Mouse (Mus musculus) CH12.LX (cell line): Measurements from ENCODE around the gene Slc22a7.

Experiments used
- CHD1 ChIP-seq: IDR thresholded peaks from 2 replicates; pipeline ENCODE4 v1.6.1; 2012; ENCODE audit warnings: low read depth, low read length, improper control_type of control experiment, inconsistent platforms
- CTCF ChIP-seq, 2 experiments: IDR thresholded peaks in 1 of 2; conservative IDR thresholded peaks in 1 of 2; 2 replicates each; pipeline ENCODE4 v1.5.1; 2011 to 2012; ENCODE audit warnings: low read depth in 2 of 2, low read length in 2 of 2, improper control_type of control experiment in 1 of 2, inconsistent platforms in 1 of 2, mild to moderate bottlenecking in 1 of 2, moderate library complexity in 1 of 2
- POLR2A ChIP-seq: IDR thresholded peaks from 2 replicates; pipeline ENCODE4 v1.6.1; 2011; ENCODE audit warnings: low read depth, mild to moderate bottlenecking, improper control_type of control experiment, low read length
- RAD21 ChIP-seq: IDR thresholded peaks from 2 replicates; pipeline ENCODE4 v1.6.1; 2011; ENCODE audit warnings: low read depth, mild to moderate bottlenecking, low read length, improper control_type of control experiment, moderate library complexity
- USF2 ChIP-seq: conservative IDR thresholded peaks from 2 replicates; pipeline ENCODE4 v1.6.1; 2011; ENCODE audit warnings: low read depth, low read length, improper control_type of control experiment

GRCm38 (mm10) chr17:46487431-46487830 is 49.2 kb upstream of the Slc22a7 start, which contains the start of gene Ttbk1:
- TF ChIP-seq CTCF (conservative IDR thresholded peaks at IDR 0.05 in 1 of 2, IDR thresholded peaks at IDR 0.05 in 1 of 2; ENCODE audit: low read depth in 2 of 2, low read length in 2 of 2) (no peak), CHD1 (no peak), USF2 (no peak), POLR2A (no peak), RAD21 (no peak)
